Mouse (Mus musculus) lung, postnatal 0 days (tissue): ENCODE data around the gene Ncor2.

Experiments used
- CTCF ChIP-seq: IDR thresholded peaks from 2 replicates; pipeline ENCODE4 v1.5.1; 2016; ENCODE audit warnings: antibody characterized with exemption, mild to moderate bottlenecking
- EP300 ChIP-seq: IDR thresholded peaks from 2 replicates; pipeline ENCODE4 v1.6.1; 2016; ENCODE audit warnings: antibody characterized with exemption, mild to moderate bottlenecking, control low read depth

DNA sequence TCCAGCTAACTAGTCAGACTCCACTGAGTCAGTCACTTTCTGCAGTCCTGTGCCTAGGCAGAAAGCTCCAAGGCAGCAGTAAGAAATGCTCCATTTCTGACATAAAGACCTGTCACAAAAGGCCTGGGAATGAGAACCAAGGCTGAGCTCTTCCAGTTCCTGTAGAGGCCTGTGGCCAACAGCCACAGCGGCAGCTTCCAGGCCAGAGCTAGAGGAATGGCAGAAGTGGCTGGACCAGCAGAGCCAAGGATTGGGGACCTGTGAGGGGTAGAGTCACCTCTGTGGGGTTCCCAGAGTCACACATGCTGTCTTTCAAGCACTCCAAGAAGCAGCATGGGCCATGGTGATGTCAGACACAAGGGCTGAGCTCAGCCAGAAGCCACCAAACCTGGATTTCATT lies 66.4 kb downstream of the Ncor2 start:
- TF ChIP-seq EP300: no peak
- no peak for TF ChIP-seq CTCF
